Mouse (Mus musculus): ENCODE data around the gene Insr. TPM values are rescaled to one million over a fixed set of nuclear protein-coding genes. Genes with fewer than 3 reads are reported as not detected.

Gene Insr
- total RNA-seq, 2 experiments from 2014 or later, result 12.2 to 27.3 TPM

- ATAC-seq (replicated peaks; ENCODE audit: poor library complexity, severe bottlenecking), result no peak
Observed at GRCm38 (mm10) chr8:3238792-3239191, 40.6 kb downstream of the Insr start.

GRCm38 (mm10) chr8:3237319-3237718 lies 42.1 kb downstream of the Insr start:
- ATAC-seq (replicated peaks; ENCODE audit: poor library complexity, severe bottlenecking), result no peak

- ATAC-seq (replicated peaks; ENCODE audit: poor library complexity, severe bottlenecking), result no peak
Observed at GRCm38 (mm10) chr8:3236277-3236676, 43.1 kb downstream of the Insr start.

GRCm38 (mm10) chr8:3234569-3234968 lies 44.8 kb downstream of the Insr start:
- ATAC-seq (replicated peaks; ENCODE audit: poor library complexity, severe bottlenecking), result no peak

- ATAC-seq (replicated peaks; ENCODE audit: poor library complexity, severe bottlenecking), result peak; percentile 94
Observed at GRCm38 (mm10) chr8:3232601-3233000, 46.8 kb downstream of the Insr start.

- no peak for ATAC-seq (replicated peaks; ENCODE audit: poor library complexity, severe bottlenecking)
Observed at GRCm38 (mm10) chr8:3230118-3231060, 49.0 kb downstream of the Insr start.

- no peak for ATAC-seq (replicated peaks; ENCODE audit: poor library complexity, severe bottlenecking)
Observed at GRCm38 (mm10) chr8:3227423-3227822, 52.0 kb downstream of the Insr start.

- no peak for ATAC-seq (replicated peaks; ENCODE audit: poor library complexity, severe bottlenecking)
Observed at GRCm38 (mm10) chr8:3225731-3226130, 53.7 kb downstream of the Insr start.

GRCm38 (mm10) chr8:3225184-3225583 lies 54.2 kb downstream of the Insr start:
- no peak for ATAC-seq (replicated peaks; ENCODE audit: poor library complexity, severe bottlenecking)

GRCm38 (mm10) chr8:3222636-3222965 lies 56.8 kb downstream of the Insr start:
- no peak for ATAC-seq (replicated peaks; ENCODE audit: poor library complexity, severe bottlenecking)

- ATAC-seq (replicated peaks; ENCODE audit: poor library complexity, severe bottlenecking), result no peak
Observed at GRCm38 (mm10) chr8:3221960-3222635, 57.3 kb downstream of the Insr start.

GRCm38 (mm10) chr8:3221047-3221959 lies 58.1 kb downstream of the Insr start:
- peak; percentile 88 for ATAC-seq (replicated peaks; ENCODE audit: poor library complexity, severe bottlenecking)

- ATAC-seq (replicated peaks; ENCODE audit: poor library complexity, severe bottlenecking), result no peak
Observed at GRCm38 (mm10) chr8:3220502-3220901, 58.9 kb downstream of the Insr start.

- ATAC-seq (replicated peaks; ENCODE audit: poor library complexity, severe bottlenecking), result no peak
Observed at GRCm38 (mm10) chr8:3219921-3220411, 59.5 kb downstream of the Insr start.

- ATAC-seq (replicated peaks; ENCODE audit: poor library complexity, severe bottlenecking), result no peak
Observed at GRCm38 (mm10) chr8:3219266-3219665, 60.2 kb downstream of the Insr start.

GRCm38 (mm10) chr8:3216541-3217092 lies 62.8 kb downstream of the Insr start:
- no peak for ATAC-seq (replicated peaks; ENCODE audit: poor library complexity, severe bottlenecking)

- ATAC-seq (replicated peaks; ENCODE audit: poor library complexity, severe bottlenecking), result peak; percentile 39
Observed at GRCm38 (mm10) chr8:3215561-3215960, 63.9 kb downstream of the Insr start.

GRCm38 (mm10) chr8:3214601-3215000 lies 64.8 kb downstream of the Insr start:
- ATAC-seq (replicated peaks; ENCODE audit: poor library complexity, severe bottlenecking), result no peak

GRCm38 (mm10) chr8:3211456-3211855 lies 68.0 kb downstream of the Insr start:
- ATAC-seq (replicated peaks; ENCODE audit: poor library complexity, severe bottlenecking), result peak; percentile 25; the same call in 1 of the 2 replicates

- ATAC-seq (replicated peaks; ENCODE audit: poor library complexity, severe bottlenecking), result no peak
Observed at GRCm38 (mm10) chr8:3209960-3210359, 69.5 kb downstream of the Insr start.

Measured in granulocyte monocyte progenitor cell, adult 5-6 weeks (primary cell).